Mouse (Mus musculus): ENCODE data around the gene Ncs1.

GRCm38 (mm10) chr2:31305684-31306083 lies 60.1 kb downstream of the Ncs1 start:
- TF ChIP-seq POLR2A (IDR thresholded peaks at IDR 0.05; ENCODE audit: control insufficient read depth, low read depth, low read length) (no peak), CTCF (IDR thresholded peaks at IDR 0.05; ENCODE audit: control insufficient read depth, insufficient read depth, insufficient replicate concordance, low read depth, low read length) (peak; percentile 62; the same call in 1 of the 2 replicates)

Measured in testis, adult 2 months (tissue).